Mouse (Mus musculus) bone marrow macrophage, adult 2 months (primary cell): ENCODE results near the gene Rack1. TPM values are rescaled to one million over a fixed set of nuclear protein-coding genes. Genes with fewer than 3 reads are reported as not detected.
"Not testable (repeated sequence)": the region's sequence is repeated elsewhere in the genome, so short reads cannot be mapped to it uniquely, and the experiment has no call there.

ENCODE experiments used
- H3K27ac ChIP-seq: 2 replicates; pipeline ENCODE4 v1.5.1; 2012; ENCODE audit warnings: low read depth, low read length; ENCODE audit not compliant: insufficient read depth
- H3K4me1 ChIP-seq: 2 replicates; pipeline ENCODE4 v1.6.1; 2012; ENCODE audit warnings: low read length; ENCODE audit not compliant: control insufficient read depth, insufficient read depth
- H3K4me3 ChIP-seq: 2 replicates; pipeline ENCODE4 v1.5.1; 2012; ENCODE audit warnings: mild to moderate bottlenecking, low read length, moderate library complexity; ENCODE audit not compliant: insufficient read depth
- CTCF ChIP-seq: IDR thresholded peaks from 2 replicates; pipeline ENCODE4 v1.5.1; 2012; ENCODE audit warnings: low read depth, mild to moderate bottlenecking, low read length, moderate library complexity
- POLR2A ChIP-seq: IDR thresholded peaks from 2 replicates; pipeline ENCODE4 v1.6.1; 2012; ENCODE audit warnings: mild to moderate bottlenecking, low read depth, low read length, borderline replicate concordance
- polyA plus RNA-seq: library from polyadenylated mRNA; stranded (reverse); fragments of >200 nt; gene quantifications from 2 replicates; pipeline ENCODE4 v1.2.4, GENCODE M21; 2012; ENCODE audit not compliant: missing spikeins, insufficient read depth, insufficient read length

Gene Rack1
- polyA plus RNA-seq, 1 experiment: 1,563 TPM

- TF ChIP-seq CTCF (no peak), POLR2A (no peak)
- Histone ChIP-seq H3K4me3 (no peak overlapping the region), H3K4me1 (no peaks in the 10 kb centered on the region), H3K27ac (no peak overlapping the region)
Observed at GRCm38 (mm10) chr11:48776664-48777063, 23.5 kb upstream of the Rack1 start.

- no peak for TF ChIP-seq POLR2A
- no peak for TF ChIP-seq CTCF
- no peak overlapping the region for H3K27ac ChIP-seq
- H3K4me1 ChIP-seq: no peaks in the 10 kb centered on the region
- no peak overlapping the region for H3K4me3 ChIP-seq
Observed at GRCm38 (mm10) chr11:48777303-48777702, 22.8 kb upstream of the Rack1 start.

GRCm38 (mm10) chr11:48779450-48779849 lies 20.7 kb upstream of the Rack1 start:
- H3K4me3 ChIP-seq: no peak overlapping the region

GRCm38 (mm10) chr11:48782243-48782642 lies 17.9 kb upstream of the Rack1 start:
- H3K4me3 ChIP-seq: no peak overlapping the region
- no peaks in the 10 kb centered on the region for H3K4me1 ChIP-seq
- TF ChIP-seq CTCF: no peak
- TF ChIP-seq POLR2A: no peak
- H3K27ac ChIP-seq: no peak overlapping the region

More at GRCm38 (mm10) chr11:48779450-48779849, 20.7 kb upstream of the Rack1 start:
- Histone ChIP-seq H3K27ac (no peak overlapping the region), H3K4me1 (no peaks in the 10 kb centered on the region)
- TF ChIP-seq POLR2A (no peak), CTCF (peak; percentile 48)

- Histone ChIP-seq H3K4me3 (peak overlapping the region; percentile 55), H3K4me1 (0 out of 2 replicates have a peak, but pooled peaks cover 4% of the 10 kb centered on the region), H3K27ac (peak overlapping the region; percentile 70)
- TF ChIP-seq POLR2A (no peak), CTCF (no peak)
Observed at GRCm38 (mm10) chr11:48787455-48788211, 12.5 kb upstream of the Rack1 start.

- 0 out of 2 replicates have a peak, but pooled peaks cover 4% of the 10 kb centered on the region for H3K4me1 ChIP-seq
- TF ChIP-seq POLR2A (no peak), CTCF (peak; percentile 27; the same call in 1 of the 2 replicates)
- peak overlapping the region; percentile 69 for H3K27ac ChIP-seq
- peak overlapping the region; percentile 55 for H3K4me3 ChIP-seq
Observed at GRCm38 (mm10) chr11:48788311-48789089, 11.6 kb upstream of the Rack1 start.

- TF ChIP-seq CTCF: no peak
- no peak for TF ChIP-seq POLR2A
- Histone ChIP-seq H3K4me1 (0 out of 2 replicates have a peak, but pooled peaks cover 4% of the 10 kb centered on the region), H3K4me3 (no peak overlapping the region), H3K27ac (no peak overlapping the region)
Observed at GRCm38 (mm10) chr11:48789215-48789614, 10.9 kb upstream of the Rack1 start.

- Histone ChIP-seq H3K4me1 (0 out of 2 replicates have a peak, but pooled peaks cover 4% of the 10 kb centered on the region), H3K27ac (no peak overlapping the region), H3K4me3 (no peak overlapping the region)
- TF ChIP-seq CTCF (0 out of 2 replicates have a peak, but pooled peaks have one; percentile 45), POLR2A (no peak)
Observed at GRCm38 (mm10) chr11:48789973-48790823, 9.9 kb upstream of the Rack1 start.

- TF ChIP-seq POLR2A (no peak), CTCF (no peak)
- no peak overlapping the region for H3K27ac ChIP-seq
- H3K4me3 ChIP-seq: no peak overlapping the region
- H3K4me1 ChIP-seq: peaks cover 8% of the 10 kb centered on the region
Observed at GRCm38 (mm10) chr11:48790946-48791345, 9.2 kb upstream of the Rack1 start.

GRCm38 (mm10) chr11:48791894-48792293 lies 8.2 kb upstream of the Rack1 start:
- not testable (repeated sequence) for H3K27ac ChIP-seq, H3K4me3 ChIP-seq
- H3K4me1 ChIP-seq: peaks cover 14% of the 10 kb centered on the region
